ENCODE assay signal across 23 mouse cellular contexts in genomic region chr19:5394168-5394567, GRCm38 (mm10). TPM values are rescaled to one million over a fixed set of nuclear protein-coding genes. Genes with fewer than 3 reads are reported as not detected.
DNase-seq lines count a peak whose midpoint lies in the region; ATAC-seq and TF ChIP-seq lines count a peak whose summit lies in the region.
"Had no signal": no experiment of that assay in that cellular context is flagged by ENCODE, and none has a peak within 500 bp of the region (broad histone marks: within the 10 kb centered on the region; RNA-seq: fewer than 3 reads in every experiment).

No protein-coding gene starts in this region.

- H3K4me3 ChIP-seq in hindbrain, embryonic 13.5 days = no peak overlapping the region
- H3K4me3 ChIP-seq in hindbrain, embryonic 16.5 days (ENCODE audit: low read length) = no peak overlapping the region
- H3K4me3 ChIP-seq in stomach, embryonic 15.5 days (replicated peaks) = no peak overlapping the region
- H3K4me3 ChIP-seq in stomach, postnatal 0 days (ENCODE audit: low read depth, low read length) = no peak overlapping the region
- H3K4me3 ChIP-seq: embryonic facial prominence, embryonic 15.5 days; liver, embryonic 12.5 days; midbrain, embryonic 15.5 days had no signal

- no peaks in the 10 kb centered on the region for H3K36me3 ChIP-seq in hindbrain, embryonic 13.5 days
- no peaks in the 10 kb centered on the region for H3K36me3 ChIP-seq in hindbrain, embryonic 16.5 days (ENCODE audit: control insufficient read depth, insufficient read depth, low read length)
- no peaks in the 10 kb centered on the region for H3K36me3 ChIP-seq in stomach, embryonic 15.5 days
- no peaks in the 10 kb centered on the region for H3K36me3 ChIP-seq in stomach, postnatal 0 days (ENCODE audit: control insufficient read depth, insufficient read depth, low read length)
- H3K36me3 ChIP-seq: embryonic facial prominence, embryonic 15.5 days; liver, embryonic 12.5 days; midbrain, embryonic 15.5 days had no signal

- no peak for TF ChIP-seq CTCF in stomach, postnatal 0 days (IDR thresholded peaks at IDR 0.05; ENCODE audit: low read depth)

- DNase-seq in stomach, postnatal 0 days (ENCODE audit: low spot score) = no peak
- DNase-seq in cerebellum, postnatal 14 days = peak; percentile 47 to 51
- DNase-seq in MN1 (ENCODE audit: low spot score) = no peak
- no peak for DNase-seq in lung, postnatal 36 days
- DNase-seq: adrenal gland, postnatal 10 days; embryo, embryonic 11 days; gastrocnemius, postnatal 10 days; kidney, adult 2 months; kidney, postnatal 10 days; lung, adult 18-20 months; lung, postnatal 10 days; thymus, adult 2 months; thymus, postnatal 4 days had no signal

- 0 out of 2 replicates have a peak overlapping the region, but pooled peaks have one; percentile 51 for H3K9ac ChIP-seq in hindbrain, embryonic 13.5 days
- no peak overlapping the region for H3K9ac ChIP-seq in hindbrain, embryonic 16.5 days (ENCODE audit: low read depth, low read length)
- H3K9ac ChIP-seq in stomach, embryonic 15.5 days = no peak overlapping the region
- H3K9ac ChIP-seq in stomach, postnatal 0 days (ENCODE audit: low read length) = no peak overlapping the region
- H3K9ac ChIP-seq: embryonic facial prominence, embryonic 15.5 days; liver, embryonic 12.5 days; midbrain, embryonic 15.5 days had no signal

- H3K4me1 ChIP-seq in hindbrain, embryonic 13.5 days (replicated peaks) = peaks cover 17% of the 10 kb centered on the region
- peaks cover 12% of the 10 kb centered on the region for H3K4me1 ChIP-seq in hindbrain, embryonic 16.5 days (ENCODE audit: control insufficient read depth, insufficient read depth, low read depth, low read length)
- H3K4me1 ChIP-seq in stomach, embryonic 15.5 days = peaks cover 9% of the 10 kb centered on the region
- H3K4me1 ChIP-seq in stomach, postnatal 0 days (replicated peaks; ENCODE audit: control insufficient read depth, insufficient read depth) = peaks cover 7% of the 10 kb centered on the region; the same call in 1 of the 2 replicates

- no peaks in the 10 kb centered on the region for H3K27me3 ChIP-seq in hindbrain, embryonic 13.5 days
- H3K27me3 ChIP-seq in hindbrain, embryonic 16.5 days (replicated peaks; ENCODE audit: control insufficient read depth, insufficient read depth, low read length) = no peaks in the 10 kb centered on the region
- no peaks in the 10 kb centered on the region for H3K27me3 ChIP-seq in stomach, embryonic 15.5 days (replicated peaks)
- no peaks in the 10 kb centered on the region for H3K27me3 ChIP-seq in stomach, postnatal 0 days (ENCODE audit: control insufficient read depth, insufficient read depth, low read length)
- H3K27me3 ChIP-seq: embryonic facial prominence, embryonic 15.5 days; liver, embryonic 12.5 days; midbrain, embryonic 15.5 days had no signal

- no peak overlapping the region for H3K27ac ChIP-seq in hindbrain, embryonic 13.5 days
- no peak overlapping the region for H3K27ac ChIP-seq in hindbrain, embryonic 16.5 days (ENCODE audit: low read depth, low read length)
- peak overlapping the region; percentile 65 for H3K27ac ChIP-seq in stomach, embryonic 15.5 days
- H3K27ac ChIP-seq in stomach, postnatal 0 days (replicated peaks) = no peak overlapping the region
- H3K27ac ChIP-seq: embryonic facial prominence, embryonic 15.5 days; liver, embryonic 12.5 days; midbrain, embryonic 15.5 days had no signal

- WGBS in hindbrain, embryonic 13.5 days = 48% methylated on average over 10 of the region's 10 CpGs
- 58% methylated on average over 10 of the region's 10 CpGs for WGBS in hindbrain, embryonic 16.5 days
- 48% methylated on average over 10 of the region's 10 CpGs for WGBS in stomach, embryonic 15.5 days
- WGBS in stomach, postnatal 0 days = 49% methylated on average over 10 of the region's 10 CpGs

- no peak overlapping the region for H3K4me2 ChIP-seq in hindbrain, embryonic 13.5 days
- no peak overlapping the region for H3K4me2 ChIP-seq in hindbrain, embryonic 16.5 days (ENCODE audit: low read length)
- no peak overlapping the region for H3K4me2 ChIP-seq in stomach, embryonic 15.5 days
- no peak overlapping the region for H3K4me2 ChIP-seq in stomach, postnatal 0 days (replicated peaks; ENCODE audit: low read depth)
- H3K4me2 ChIP-seq: embryonic facial prominence, embryonic 15.5 days; heart, embryonic 11.5 days; liver, embryonic 12.5 days; midbrain, embryonic 15.5 days had no signal

- no peak for ATAC-seq in hindbrain, embryonic 13.5 days (ENCODE audit: low FRiP score)
- ATAC-seq in hindbrain, embryonic 16.5 days = no peak
- peak; percentile 51; the same call in 1 of the 2 replicates for ATAC-seq in stomach, embryonic 15.5 days (ENCODE audit: insufficient read depth, low FRiP score, low read depth)
- no peak for ATAC-seq in stomach, postnatal 0 days (ENCODE audit: low FRiP score, low TSS enrichment)
- ATAC-seq: forebrain, embryonic 16.5 days; liver, embryonic 12.5 days; midbrain, embryonic 15.5 days had no signal

- TF ChIP-seq EP300 in stomach, postnatal 0 days (optimal IDR thresholded peaks at IDR 0.05) = no peak

- no peaks in the 10 kb centered on the region for H3K9me3 ChIP-seq in hindbrain, embryonic 13.5 days
- H3K9me3 ChIP-seq in hindbrain, embryonic 16.5 days (ENCODE audit: control insufficient read depth, low read length) = no peaks in the 10 kb centered on the region
- no peaks in the 10 kb centered on the region for H3K9me3 ChIP-seq in stomach, embryonic 15.5 days
- H3K9me3 ChIP-seq in stomach, postnatal 0 days (ENCODE audit: control insufficient read depth, low read length) = no peaks in the 10 kb centered on the region
- H3K9me3 ChIP-seq: embryonic facial prominence, embryonic 15.5 days; liver, embryonic 12.5 days; midbrain, embryonic 15.5 days had no signal

RNA-seq across cellular contexts. Expression of gene Sart1, which starts 5.7 kb away (rescaled TPM):
- 72.1 and 73.0 TPM in 2 replicates for polyA plus RNA-seq in hindbrain, embryonic 13.5 days (2015; fragmentation: Nextera tagmentation; extraction: Ambion mirVana)
- polyA plus RNA-seq in hindbrain, embryonic 16.5 days (2015; fragmentation: Nextera tagmentation; extraction: Ambion mirVana) = 58.8 and 66.0 TPM in 2 replicates
- 74.8 and 75.3 TPM in 2 replicates for polyA plus RNA-seq in stomach, embryonic 15.5 days (2015; fragmentation: Nextera tagmentation; extraction: Ambion mirVana)
- 30.9 and 34.1 TPM in 2 replicates for polyA plus RNA-seq in stomach, postnatal 0 days (2015; fragmentation: Nextera tagmentation; extraction: Ambion mirVana)

RNA-seq across cellular contexts. Expression of gene Tsga10ip, which starts 8.2 kb away (rescaled TPM):
- polyA plus RNA-seq in hindbrain, embryonic 13.5 days (2015; fragmentation: Nextera tagmentation; extraction: Ambion mirVana) = 0.18 TPM in 1 of 2 replicates, not detected in the other
- 0.36 TPM in 1 of 2 replicates, not detected in the other for polyA plus RNA-seq in hindbrain, embryonic 16.5 days (2015; fragmentation: Nextera tagmentation; extraction: Ambion mirVana)
- polyA plus RNA-seq in stomach, embryonic 15.5 days (2015; fragmentation: Nextera tagmentation; extraction: Ambion mirVana) = 8.3 and 12.9 TPM in 2 replicates
- 0.44 TPM in 1 of 2 replicates, not detected in the other for polyA plus RNA-seq in stomach, postnatal 0 days (2015; fragmentation: Nextera tagmentation; extraction: Ambion mirVana)
- polyA plus RNA-seq: forebrain, embryonic 16.5 days; limb, embryonic 11.5 days; liver, embryonic 12.5 days; midbrain, embryonic 15.5 days; neural tube, embryonic 14.5 days had no signal

RNA-seq across cellular contexts. Expression of gene Banf1, which starts 27.2 kb away (rescaled TPM):
- 330 and 334 TPM in 2 replicates for polyA plus RNA-seq in hindbrain, embryonic 13.5 days (2015; fragmentation: Nextera tagmentation; extraction: Ambion mirVana)
- 315 and 333 TPM in 2 replicates for polyA plus RNA-seq in hindbrain, embryonic 16.5 days (2015; fragmentation: Nextera tagmentation; extraction: Ambion mirVana)
- polyA plus RNA-seq in stomach, embryonic 15.5 days (2015; fragmentation: Nextera tagmentation; extraction: Ambion mirVana) = 433 and 441 TPM in 2 replicates
- polyA plus RNA-seq in stomach, postnatal 0 days (2015; fragmentation: Nextera tagmentation; extraction: Ambion mirVana) = 279 and 293 TPM in 2 replicates

RNA-seq across cellular contexts. Expression of gene Eif1ad, which starts 27.6 kb away (rescaled TPM):
- 53.3 and 56.4 TPM in 2 replicates for polyA plus RNA-seq in hindbrain, embryonic 13.5 days (2015; fragmentation: Nextera tagmentation; extraction: Ambion mirVana)
- polyA plus RNA-seq in hindbrain, embryonic 16.5 days (2015; fragmentation: Nextera tagmentation; extraction: Ambion mirVana) = 40.6 and 44.4 TPM in 2 replicates
- polyA plus RNA-seq in stomach, embryonic 15.5 days (2015; fragmentation: Nextera tagmentation; extraction: Ambion mirVana) = 48.0 and 51.2 TPM in 2 replicates
- polyA plus RNA-seq in stomach, postnatal 0 days (2015; fragmentation: Nextera tagmentation; extraction: Ambion mirVana) = 47.5 and 49.1 TPM in 2 replicates

RNA-seq across cellular contexts. Expression of gene Drap1, which starts 30.6 kb away (rescaled TPM):
- polyA plus RNA-seq in hindbrain, embryonic 13.5 days (2015; fragmentation: Nextera tagmentation; extraction: Ambion mirVana) = 322 and 323 TPM in 2 replicates
- polyA plus RNA-seq in hindbrain, embryonic 16.5 days (2015; fragmentation: Nextera tagmentation; extraction: Ambion mirVana) = 301 and 318 TPM in 2 replicates
- 210 and 222 TPM in 2 replicates for polyA plus RNA-seq in stomach, embryonic 15.5 days (2015; fragmentation: Nextera tagmentation; extraction: Ambion mirVana)
- 196 and 203 TPM in 2 replicates for polyA plus RNA-seq in stomach, postnatal 0 days (2015; fragmentation: Nextera tagmentation; extraction: Ambion mirVana)

Comparison
In these comparisons a context has a peak if more than half of its experiments do, and no peak if none do; other contexts are left out.
1. DNase-seq: peak in cerebellum, postnatal 14 days (2 of 2); none in stomach, postnatal 0 days (single experiment), MN1 (single experiment) and lung, postnatal 36 days (single experiment).